Mouse (Mus musculus): ENCODE data around the gene Tsfm. TPM values are rescaled to one million over a fixed set of nuclear protein-coding genes. Genes with fewer than 3 reads are reported as not detected.
A peak's percentile ranks its signal among the peaks of the same experiment; 100 is the strongest.
"Not testable (repeated sequence)": the region's sequence is repeated elsewhere in the genome, so short reads cannot be mapped to it uniquely, and the experiment has no call there.

Gene Tsfm
- polyA plus RNA-seq (2012; rRNA removed), result 31.8 and 35.2 TPM in 2 replicates

GRCm38 (mm10) chr10:127030336-127031296 is at the start of gene Tsfm:
Gene Tsfm, minus strand, starts transcription at chr10:127030840.
- peak; percentile 69 to 93 for DNase-seq (ENCODE audit: extremely low spot score in 1 of 2, low spot score in 1 of 2)

DNA sequence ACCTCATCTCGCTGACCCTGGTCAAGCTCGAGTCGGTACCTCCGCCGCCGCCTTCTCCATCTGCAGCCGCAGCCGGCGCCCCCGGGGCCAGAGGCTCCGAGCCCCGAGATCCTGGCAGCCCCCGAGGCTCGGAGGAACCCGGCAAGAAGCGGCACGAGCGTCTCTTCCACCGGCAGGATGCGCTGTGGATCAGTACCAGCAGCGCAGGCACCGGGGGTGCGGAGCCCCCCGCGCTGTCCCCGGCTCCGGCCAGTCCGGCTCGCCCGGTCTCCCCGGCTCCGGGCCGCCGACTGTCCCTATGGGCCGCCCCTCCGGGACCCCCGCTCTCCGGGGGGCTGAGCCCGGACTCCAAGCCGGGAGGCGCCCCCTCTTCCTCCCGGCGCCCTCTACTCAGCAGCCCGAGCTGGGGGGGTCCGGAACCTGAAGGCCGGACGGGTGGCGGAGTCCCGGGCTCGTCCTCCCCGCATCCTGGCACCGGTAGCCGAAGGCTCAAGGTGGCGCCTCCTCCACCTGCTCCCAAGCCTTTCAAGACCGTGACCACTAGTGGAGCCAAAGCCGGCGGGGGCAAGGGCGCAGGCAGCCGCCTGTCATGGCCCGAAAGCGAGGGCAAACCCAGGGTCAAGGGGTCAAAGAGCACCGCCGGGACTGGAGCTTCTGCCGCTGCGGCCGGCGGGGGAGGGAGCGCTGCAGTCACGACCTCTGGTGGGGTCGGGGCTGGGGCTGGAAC is 49.2 kb upstream of the Tsfm start:
- DNase-seq (ENCODE audit: extremely low spot score in 1 of 2, low spot score in 1 of 2), result no peak

GRCm38 (mm10) chr10:127078677-127079575 is 48.3 kb upstream of the Tsfm start:
- peak in 1 of 2 experiments; percentile 90 for DNase-seq (ENCODE audit: extremely low spot score in 1 of 2, low spot score in 1 of 2)

GRCm38 (mm10) chr10:127078001-127078676 is 47.5 kb upstream of the Tsfm start:
- DNase-seq (ENCODE audit: extremely low spot score in 1 of 2, low spot score in 1 of 2), result peak in 1 of 2 experiments; percentile 85

DNA sequence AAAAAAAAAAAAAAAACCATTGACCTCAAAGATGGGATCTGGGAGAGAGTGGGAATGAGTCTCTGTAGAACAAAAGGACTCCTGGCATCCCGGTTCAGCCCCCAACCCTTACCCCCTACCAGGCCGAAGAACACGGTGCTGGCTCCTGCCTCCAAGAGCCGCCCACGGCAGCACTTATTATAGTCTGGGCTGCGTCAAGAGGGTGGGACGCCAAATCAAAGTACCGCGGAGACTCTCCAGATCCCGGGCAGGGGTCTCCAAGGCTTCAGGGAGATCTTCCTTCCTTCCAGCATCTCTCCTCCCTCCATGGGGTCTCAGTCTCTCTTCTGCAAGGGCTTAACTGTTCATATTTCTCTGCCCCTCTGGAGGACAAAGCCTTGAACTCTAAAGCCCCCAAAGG is 46.9 kb upstream of the Tsfm start:
- peak in 1 of 2 experiments; percentile 71 for DNase-seq (ENCODE audit: extremely low spot score in 1 of 2, low spot score in 1 of 2)

DNA sequence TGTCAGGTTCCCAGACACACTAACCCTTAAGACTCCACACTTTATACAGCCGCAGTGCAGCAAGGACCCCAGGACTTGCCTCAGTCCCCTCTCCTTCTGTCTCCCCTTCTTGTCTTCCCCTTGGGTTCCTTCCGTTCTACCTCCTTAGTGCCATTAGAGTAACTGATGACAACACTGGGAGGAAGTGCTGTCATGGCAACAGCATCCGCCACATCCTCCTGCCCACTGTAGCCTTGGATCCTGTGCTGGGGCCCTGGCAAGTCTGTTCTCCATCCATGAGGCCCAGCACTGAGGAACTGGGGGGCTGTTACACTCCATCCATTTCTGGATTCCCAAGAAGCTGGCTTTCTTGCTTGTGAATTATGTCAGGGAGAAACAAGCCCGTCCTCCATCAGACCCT is 45.4 kb upstream of the Tsfm start:
- no peak for DNase-seq (ENCODE audit: extremely low spot score in 1 of 2, low spot score in 1 of 2)

GRCm38 (mm10) chr10:127075651-127076050 is 45.0 kb upstream of the Tsfm start:
- no peak for DNase-seq (ENCODE audit: extremely low spot score in 1 of 2, low spot score in 1 of 2)

DNA sequence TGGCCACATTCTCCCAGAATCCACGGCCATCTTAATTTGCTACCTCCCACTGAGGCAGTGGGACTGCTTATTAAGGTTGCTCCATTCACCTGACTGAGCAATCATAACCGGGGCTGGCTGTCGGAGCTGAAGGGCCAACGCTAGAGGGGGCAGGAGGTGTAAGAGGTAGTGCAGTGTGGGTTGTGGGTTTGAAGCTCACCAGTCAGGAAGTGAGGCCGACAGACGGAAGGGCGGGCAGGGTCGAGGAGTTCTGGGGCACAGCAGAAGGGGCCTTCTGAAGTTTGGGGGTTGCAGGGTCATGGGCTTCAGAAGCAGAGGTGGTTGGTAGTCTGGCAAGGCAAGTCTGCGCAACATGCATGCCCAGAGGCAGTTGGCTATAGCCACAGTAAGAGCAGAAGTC is 44.4 kb upstream of the Tsfm start, which contains the start of gene Agap2:
Gene Agap2, plus strand, starts transcription at position 205 of the 400 bp plus-strand sequence.
- DNase-seq (ENCODE audit: extremely low spot score in 1 of 2, low spot score in 1 of 2), result no peak

DNA sequence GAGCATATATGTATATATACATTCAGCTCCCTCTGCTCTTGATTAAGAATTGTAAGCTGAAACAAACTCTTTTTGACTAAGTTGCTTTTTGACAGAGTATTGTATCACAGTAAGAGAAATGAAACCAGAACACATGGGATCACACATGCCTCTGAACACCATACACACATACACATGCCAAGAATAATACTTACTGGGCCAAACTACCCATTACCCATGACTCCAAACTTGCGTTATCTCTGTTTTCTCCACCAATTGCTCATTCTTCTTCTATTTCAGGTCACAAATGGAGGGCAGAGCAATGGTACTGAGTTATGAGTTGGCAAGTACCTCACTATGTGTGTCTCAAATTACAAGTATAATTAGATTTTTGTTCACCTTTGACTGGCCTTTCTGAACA is 43.3 kb upstream of the Tsfm start:
- no peak for DNase-seq (ENCODE audit: extremely low spot score in 1 of 2, low spot score in 1 of 2)

DNA sequence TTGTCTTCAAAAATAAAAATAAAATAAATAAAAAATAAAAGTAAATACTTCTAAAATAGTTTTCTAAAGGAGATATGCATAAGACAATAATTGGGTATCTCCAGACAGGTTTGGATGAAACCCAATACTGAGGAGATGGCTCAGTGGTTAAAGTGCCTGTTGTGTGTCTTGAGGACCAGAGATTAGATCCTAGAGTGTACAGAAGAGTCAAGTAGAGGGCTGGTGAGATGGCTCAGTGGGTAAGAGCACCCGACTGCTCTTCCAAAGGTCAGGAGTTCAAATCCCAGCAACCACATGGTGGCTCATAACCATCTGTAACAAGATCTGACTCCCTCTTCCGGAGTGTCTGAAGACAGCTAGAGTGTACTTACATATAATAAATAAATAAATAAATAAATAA is 42.3 kb upstream of the Tsfm start:
- not testable (repeated sequence) for DNase-seq (ENCODE audit: extremely low spot score in 1 of 2, low spot score in 1 of 2)

- not testable (repeated sequence) for DNase-seq (ENCODE audit: extremely low spot score in 1 of 2, low spot score in 1 of 2)
These were observed 41.6 kb upstream of the Tsfm start for GRCm38 (mm10) chr10:127072270-127072669.

DNA sequence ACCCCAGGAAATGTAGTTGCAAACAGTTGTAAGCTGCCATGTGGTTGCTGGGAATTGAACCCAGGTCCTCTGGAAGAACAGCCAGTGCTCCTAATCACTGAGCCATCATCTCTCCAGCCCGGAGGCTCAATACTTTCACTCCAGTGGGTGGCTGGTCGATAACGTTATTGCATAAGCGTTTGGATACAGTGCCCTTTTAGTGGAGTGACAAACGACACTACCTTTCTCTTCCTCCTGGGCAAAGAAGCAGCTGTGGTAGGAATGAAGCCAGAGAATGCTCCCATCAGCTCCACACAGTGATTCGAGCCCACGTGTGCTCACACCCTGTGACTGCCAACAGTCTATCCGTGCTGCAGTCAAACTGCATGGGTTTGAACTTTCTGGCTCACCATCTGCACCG is 40.6 kb upstream of the Tsfm start:
- no peak for DNase-seq (ENCODE audit: extremely low spot score in 1 of 2, low spot score in 1 of 2)

- peak; percentile 97 for DNase-seq (ENCODE audit: extremely low spot score in 1 of 2, low spot score in 1 of 2)
These were observed 39.8 kb upstream of the Tsfm start, which contains the start of gene Tspan31 for GRCm38 (mm10) chr10:127070190-127071121. Gene Tspan31, minus strand, starts transcription at chr10:127070264.

GRCm38 (mm10) chr10:127069281-127070189 is 38.9 kb upstream of the Tsfm start:
- no peak for DNase-seq (ENCODE audit: extremely low spot score in 1 of 2, low spot score in 1 of 2)

DNA sequence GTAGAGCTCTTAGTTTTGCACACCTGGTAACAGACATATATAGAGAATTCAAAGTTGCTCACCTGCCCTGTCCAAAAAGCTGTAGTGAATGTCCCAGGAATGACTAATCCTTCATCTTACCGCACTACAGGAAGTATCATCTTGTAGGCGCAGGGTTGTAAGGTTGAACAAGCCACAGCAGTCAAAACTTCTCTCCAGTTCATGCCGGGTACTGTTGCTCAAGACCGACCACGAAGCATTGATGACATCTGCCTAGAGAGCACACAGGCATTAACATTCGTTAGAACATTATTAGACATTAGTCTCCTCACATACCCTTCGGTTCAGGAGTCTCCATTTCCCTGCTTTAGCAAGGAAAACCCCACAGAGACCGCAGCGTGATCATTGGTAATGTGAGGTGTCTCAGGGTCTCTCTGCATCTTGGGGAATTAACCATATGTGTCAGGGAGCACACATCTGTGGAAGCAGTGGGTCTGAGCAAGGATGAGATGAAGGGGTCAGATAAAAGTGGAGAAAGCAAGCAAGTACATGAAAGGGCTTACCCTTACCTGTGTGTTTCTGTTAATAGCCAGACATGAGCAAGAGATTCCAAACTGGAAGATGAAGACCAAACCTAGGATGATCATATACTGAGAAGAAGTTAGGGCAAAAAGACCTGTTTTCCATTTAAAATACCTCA is 37.9 kb upstream of the Tsfm start:
- no peak for DNase-seq (ENCODE audit: extremely low spot score in 1 of 2, low spot score in 1 of 2)

DNA sequence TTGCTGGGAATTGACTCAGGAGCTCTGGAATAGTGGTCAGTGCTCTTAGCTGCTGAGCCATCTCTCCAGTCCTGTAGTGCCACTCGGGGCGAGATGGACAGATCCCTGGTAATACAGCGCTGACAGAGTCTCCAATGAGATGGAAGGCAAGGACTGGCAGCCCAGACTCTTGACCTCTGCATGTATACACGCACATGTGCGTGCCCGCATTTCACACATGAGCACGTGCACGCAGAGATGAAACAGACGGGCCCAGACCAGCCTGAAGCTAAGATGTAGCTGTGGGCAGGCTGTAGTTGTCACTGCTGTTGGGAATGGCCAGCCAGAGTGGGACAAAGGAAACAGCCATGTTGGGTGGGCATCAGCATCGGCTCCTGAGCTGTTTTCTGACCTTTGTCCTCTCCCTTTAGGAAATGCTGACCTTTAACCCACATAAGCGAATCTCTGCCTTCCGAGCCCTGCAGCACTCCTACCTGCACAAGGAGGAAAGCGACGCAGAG is 35.9 kb upstream of the Tsfm start:
- no peak for DNase-seq (ENCODE audit: extremely low spot score in 1 of 2, low spot score in 1 of 2)

DNA sequence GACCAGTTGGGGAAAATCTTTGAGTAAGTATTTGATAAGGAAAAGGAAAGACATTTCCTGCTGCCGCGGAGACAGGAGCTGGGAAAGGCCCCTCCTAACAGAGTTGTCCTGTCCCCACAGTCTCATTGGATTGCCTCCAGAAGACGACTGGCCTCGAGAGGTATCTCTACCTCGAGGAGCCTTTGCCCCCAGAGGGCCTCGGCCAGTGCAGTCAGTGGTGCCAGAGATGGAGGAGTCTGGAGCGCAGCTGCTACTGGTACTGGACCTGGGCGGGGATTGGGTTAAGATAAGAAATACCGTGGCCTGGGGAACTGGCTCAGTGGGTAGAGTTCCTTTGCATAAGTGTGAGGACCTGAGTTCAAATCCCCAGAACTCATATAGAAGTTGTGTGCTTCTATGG is 35.3 kb upstream of the Tsfm start:
- DNase-seq (ENCODE audit: extremely low spot score in 1 of 2, low spot score in 1 of 2), result no peak
